Mouse (Mus musculus): ENCODE results near the gene Cdkl5. TPM values are rescaled to one million over a fixed set of nuclear protein-coding genes. Genes with fewer than 3 reads are reported as not detected.

Cdkl5 gene
- polyA plus RNA-seq (2015; fragmentation: Nextera tagmentation; extraction: Ambion mirVana), result 1.9 and 2.5 TPM in 2 replicates

DNA sequence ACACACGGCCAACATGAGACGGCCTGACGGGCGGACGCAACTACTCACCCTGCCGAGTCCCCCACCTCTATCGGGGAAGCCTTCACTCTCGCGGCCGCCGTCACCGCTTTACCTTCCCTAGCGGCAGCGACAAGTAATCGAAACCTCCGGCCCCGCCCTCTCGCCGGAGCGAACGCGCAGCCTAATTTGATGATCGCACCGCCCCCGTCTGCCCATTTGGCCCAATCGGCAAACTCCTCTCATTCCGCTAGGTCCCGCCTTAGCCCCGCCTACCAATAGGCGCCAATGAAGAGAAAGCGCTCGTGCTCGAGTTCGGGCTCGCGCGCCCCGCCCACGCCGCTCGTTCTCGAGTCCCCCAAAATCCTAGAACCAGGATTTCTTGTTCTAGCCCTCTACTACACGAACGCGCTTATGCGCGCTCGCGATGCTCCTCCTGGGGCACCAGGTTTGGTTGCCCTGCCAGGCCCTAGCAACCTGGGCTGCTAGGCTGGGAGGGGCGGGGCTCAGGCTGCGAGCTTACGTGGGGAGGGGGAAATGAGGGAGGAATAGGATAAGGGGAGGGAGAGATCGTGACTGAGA is at the start of gene Cdkl5:
TSS of gene Cdkl5 (minus strand) at position 162 of the 579 bp plus-strand sequence.
- peak; percentile 96 for ATAC-seq (ENCODE audit: low FRiP score, low TSS enrichment)

DNA sequence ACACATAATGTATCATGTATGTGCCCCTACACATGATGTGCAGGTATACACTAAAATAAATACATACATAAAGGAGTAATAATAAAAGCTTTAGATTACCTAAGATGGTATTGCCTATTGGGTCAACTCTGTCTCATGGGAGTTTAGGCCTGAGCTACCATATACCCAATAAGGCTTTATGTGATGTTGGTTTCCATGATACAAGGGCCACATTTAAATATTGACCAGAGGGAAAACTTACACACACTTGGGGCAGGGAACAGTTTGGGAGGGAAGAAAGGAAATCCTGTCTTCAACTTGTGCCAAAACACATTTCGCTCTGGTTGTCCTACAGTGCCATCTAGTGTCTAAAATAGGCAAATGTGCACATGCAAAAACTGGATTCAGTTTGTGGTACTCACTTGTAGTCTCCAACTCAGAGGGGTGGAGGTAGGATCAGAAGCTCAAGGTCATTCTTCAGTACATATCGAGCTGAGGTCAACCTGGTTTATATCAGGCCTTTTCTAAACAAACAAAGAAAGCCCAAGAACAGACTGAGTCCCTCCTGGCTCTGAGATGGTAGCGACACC is 38.8 kb upstream of the Cdkl5 start:
- Histone ChIP-seq H3K4me2 (replicated peaks; ENCODE audit: low read depth, low read length) (no peak overlapping the region), H3K4me3 (ENCODE audit: low read length) (no peak overlapping the region), H3K36me3 (ENCODE audit: insufficient read depth, low read length) (no peaks in the 10 kb centered on the region), H3K27me3 (ENCODE audit: insufficient read depth, low read length) (peaks cover 8% of the 10 kb centered on the region; the same call in 1 of the 2 replicates), H3K4me1 (ENCODE audit: insufficient read depth, low read length) (no peaks in the 10 kb centered on the region), H3K9ac (replicated peaks; ENCODE audit: low read length) (no peak overlapping the region), H3K27ac (ENCODE audit: low read length) (no peak overlapping the region), H3K9me3 (ENCODE audit: low read length) (no peaks in the 10 kb centered on the region)
- no peak for ATAC-seq (ENCODE audit: low FRiP score, low TSS enrichment)
- WGBS, result 44% methylated on average over 3 of the region's 3 CpGs

More for the DNA sequence above, at the start of gene Cdkl5:
- 25% methylated on average over 53 of the region's 53 CpGs for WGBS
- Histone ChIP-seq H3K4me3 (ENCODE audit: low read length) (peak within 1 kb of the TSS; percentile 65), H3K27me3 (ENCODE audit: insufficient read depth, low read length) (peaks cover 14% of the 10 kb centered on the region; the same call in 1 of the 2 replicates), H3K4me2 (replicated peaks; ENCODE audit: low read depth, low read length) (peak within 1 kb of the TSS; percentile 60), H3K36me3 (ENCODE audit: insufficient read depth, low read length) (no peaks in the 10 kb centered on the region), H3K27ac (ENCODE audit: low read length) (peak within 1 kb of the TSS; percentile 44), H3K4me1 (ENCODE audit: insufficient read depth, low read length) (0 out of 2 replicates have a peak, but pooled peaks cover 2% of the 10 kb centered on the region), H3K9me3 (ENCODE audit: low read length) (no peaks in the 10 kb centered on the region), H3K9ac (replicated peaks; ENCODE audit: low read length) (peak within 1 kb of the TSS; percentile 71)

DNA sequence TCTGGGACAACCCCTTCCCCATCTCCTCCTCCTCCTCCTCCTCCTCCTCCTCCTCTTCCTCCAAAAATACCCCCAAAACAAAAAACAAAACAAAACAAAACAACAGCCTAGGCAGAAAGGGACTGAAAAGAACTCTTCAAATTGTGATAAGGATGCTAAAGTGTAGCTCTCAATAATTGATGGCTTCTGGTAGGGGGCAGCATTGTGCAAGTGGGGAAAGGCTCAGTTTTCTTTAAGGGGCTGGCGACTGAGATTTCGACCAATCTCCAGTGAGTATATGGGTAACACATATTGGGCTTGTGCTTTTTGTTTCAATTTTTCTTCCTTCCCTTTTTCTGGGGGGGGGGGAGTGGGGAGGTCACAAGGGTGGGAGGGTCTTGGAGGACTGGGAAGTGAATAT is 37.9 kb upstream of the Cdkl5 start:
- Histone ChIP-seq H3K4me3 (ENCODE audit: low read length) (no peak overlapping the region), H3K36me3 (ENCODE audit: insufficient read depth, low read length) (no peaks in the 10 kb centered on the region), H3K27ac (ENCODE audit: low read length) (no peak overlapping the region), H3K27me3 (ENCODE audit: insufficient read depth, low read length) (peaks cover 8% of the 10 kb centered on the region; the same call in 1 of the 2 replicates), H3K4me1 (ENCODE audit: insufficient read depth, low read length) (no peaks in the 10 kb centered on the region), H3K9me3 (ENCODE audit: low read length) (no peaks in the 10 kb centered on the region), H3K9ac (replicated peaks; ENCODE audit: low read length) (no peak overlapping the region), H3K4me2 (replicated peaks; ENCODE audit: low read depth, low read length) (no peak overlapping the region)
- ATAC-seq (ENCODE audit: low FRiP score, low TSS enrichment), result no peak
- WGBS, result 44% methylated on average over 2 of the region's 2 CpGs

DNA sequence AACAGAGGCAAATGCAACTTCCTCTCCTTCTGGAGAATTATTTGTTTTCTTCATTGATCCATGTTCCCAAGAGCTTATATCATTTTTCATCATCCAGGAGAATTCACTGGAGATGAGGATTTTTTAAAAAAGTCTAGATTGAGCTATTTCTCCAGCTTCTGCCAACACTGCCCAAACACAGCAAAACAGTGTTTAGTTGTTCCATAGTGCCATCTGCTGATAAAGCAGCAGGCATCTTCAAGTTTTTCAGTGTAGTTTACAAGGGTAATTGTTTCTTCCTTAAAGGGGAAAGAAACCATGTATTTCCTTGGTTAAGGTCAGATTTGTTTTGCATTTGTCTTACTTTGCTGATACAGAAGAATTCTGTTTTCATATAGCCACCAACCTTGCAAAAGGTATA is 35.7 kb upstream of the Cdkl5 start:
- H3K4me2 ChIP-seq (replicated peaks; ENCODE audit: low read depth, low read length), result no peak overlapping the region
- ATAC-seq (ENCODE audit: low FRiP score, low TSS enrichment), result no peak
- peaks cover 8% of the 10 kb centered on the region; the same call in 1 of the 2 replicates for H3K27me3 ChIP-seq (ENCODE audit: insufficient read depth, low read length)
- H3K4me1 ChIP-seq (ENCODE audit: insufficient read depth, low read length), result no peaks in the 10 kb centered on the region
- no peaks in the 10 kb centered on the region for H3K36me3 ChIP-seq (ENCODE audit: insufficient read depth, low read length)
- H3K9me3 ChIP-seq (ENCODE audit: low read length), result no peaks in the 10 kb centered on the region
- no peak overlapping the region for H3K4me3 ChIP-seq (ENCODE audit: low read length)
- H3K9ac ChIP-seq (replicated peaks; ENCODE audit: low read length), result no peak overlapping the region
- no peak overlapping the region for H3K27ac ChIP-seq (ENCODE audit: low read length)

DNA sequence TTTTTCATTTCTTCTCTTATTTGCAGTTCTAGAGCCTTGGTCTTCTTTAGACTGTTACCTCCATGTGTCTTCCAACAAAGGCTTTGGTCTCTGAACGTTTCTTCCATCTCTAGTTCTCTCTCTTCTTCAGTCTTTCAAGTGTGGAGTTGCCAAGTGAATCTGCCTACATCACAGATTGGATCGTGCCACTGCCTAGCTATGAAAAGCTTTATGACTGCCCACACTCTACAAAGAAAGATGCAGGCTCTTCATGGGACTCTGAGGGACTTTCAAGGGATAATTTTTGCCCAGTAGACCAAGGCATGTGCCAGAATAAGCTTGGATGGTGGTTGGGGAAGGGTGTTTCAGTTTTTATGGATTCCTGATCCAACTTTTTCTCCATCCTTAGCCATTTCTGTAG is 30.0 kb upstream of the Cdkl5 start:
- ATAC-seq (ENCODE audit: low FRiP score, low TSS enrichment), result no peak
- Histone ChIP-seq H3K4me1 (ENCODE audit: insufficient read depth, low read length) (no peaks in the 10 kb centered on the region), H3K27me3 (ENCODE audit: insufficient read depth, low read length) (0 out of 2 replicates have a peak, but pooled peaks cover 2% of the 10 kb centered on the region), H3K4me2 (replicated peaks; ENCODE audit: low read depth, low read length) (no peak overlapping the region), H3K4me3 (ENCODE audit: low read length) (no peak overlapping the region), H3K9me3 (ENCODE audit: low read length) (no peaks in the 10 kb centered on the region), H3K27ac (ENCODE audit: low read length) (no peak overlapping the region), H3K36me3 (ENCODE audit: insufficient read depth, low read length) (no peaks in the 10 kb centered on the region), H3K9ac (replicated peaks; ENCODE audit: low read length) (no peak overlapping the region)
- 74% methylated on average over 2 of the region's 2 CpGs for WGBS

DNA sequence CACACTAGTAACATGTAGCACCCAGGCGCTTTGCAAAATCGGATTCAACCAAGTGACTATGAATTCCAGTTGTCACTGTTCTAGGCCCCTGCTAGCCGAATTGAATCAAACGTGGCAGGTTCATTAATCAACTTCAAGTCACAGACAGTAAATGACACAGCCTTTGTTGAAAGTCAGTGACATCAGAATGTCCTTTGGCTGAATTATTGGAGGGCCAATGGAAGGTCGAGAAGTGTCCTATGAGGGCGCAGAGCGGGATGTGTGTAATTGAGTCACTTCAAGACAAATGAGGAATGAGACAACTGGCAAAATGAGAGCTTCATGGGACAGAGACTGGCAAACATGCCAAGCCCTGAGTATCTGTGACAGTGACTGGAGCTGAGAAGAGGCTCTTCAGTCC is 27.0 kb upstream of the Cdkl5 start:
- Histone ChIP-seq H3K9me3 (ENCODE audit: low read length) (no peaks in the 10 kb centered on the region), H3K4me2 (replicated peaks; ENCODE audit: low read depth, low read length) (no peak overlapping the region), H3K27me3 (ENCODE audit: insufficient read depth, low read length) (no peaks in the 10 kb centered on the region; the same call in 1 of the 2 replicates), H3K36me3 (ENCODE audit: insufficient read depth, low read length) (no peaks in the 10 kb centered on the region), H3K27ac (ENCODE audit: low read length) (no peak overlapping the region), H3K4me1 (ENCODE audit: insufficient read depth, low read length) (no peaks in the 10 kb centered on the region), H3K9ac (replicated peaks; ENCODE audit: low read length) (no peak overlapping the region), H3K4me3 (ENCODE audit: low read length) (no peak overlapping the region)
- ATAC-seq (ENCODE audit: low FRiP score, low TSS enrichment), result no peak
- 78% methylated on average over 7 of the region's 7 CpGs for WGBS

DNA sequence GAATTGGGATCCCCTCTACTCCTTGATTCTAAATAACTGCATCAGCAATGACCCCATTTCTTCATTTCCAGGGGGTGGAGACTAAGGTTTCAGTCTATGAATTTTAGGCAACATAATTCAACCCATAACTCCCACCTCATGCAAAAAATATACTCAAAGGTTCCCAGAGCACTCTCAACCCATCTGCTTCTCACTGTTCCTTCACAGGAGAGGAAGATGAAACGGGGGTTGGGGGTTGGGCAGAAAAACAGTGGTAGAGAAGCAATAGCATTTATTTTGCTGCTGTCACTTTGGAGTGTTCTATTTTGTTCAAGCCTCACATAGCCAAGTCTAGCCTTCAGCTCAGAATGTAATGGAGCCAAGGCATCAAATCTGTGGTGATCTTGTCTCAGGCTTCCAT is 23.7 kb upstream of the Cdkl5 start:
- Histone ChIP-seq H3K4me2 (replicated peaks; ENCODE audit: low read depth, low read length) (no peak overlapping the region), H3K9me3 (ENCODE audit: low read length) (no peaks in the 10 kb centered on the region), H3K27me3 (ENCODE audit: insufficient read depth, low read length) (no peaks in the 10 kb centered on the region; the same call in 1 of the 2 replicates), H3K4me3 (ENCODE audit: low read length) (no peak overlapping the region), H3K36me3 (ENCODE audit: insufficient read depth, low read length) (no peaks in the 10 kb centered on the region), H3K27ac (ENCODE audit: low read length) (no peak overlapping the region), H3K9ac (replicated peaks; ENCODE audit: low read length) (no peak overlapping the region), H3K4me1 (ENCODE audit: insufficient read depth, low read length) (no peaks in the 10 kb centered on the region)
- 71% methylated on average over 1 of the region's 1 CpGs for WGBS
- no peak for ATAC-seq (ENCODE audit: low FRiP score, low TSS enrichment)

DNA sequence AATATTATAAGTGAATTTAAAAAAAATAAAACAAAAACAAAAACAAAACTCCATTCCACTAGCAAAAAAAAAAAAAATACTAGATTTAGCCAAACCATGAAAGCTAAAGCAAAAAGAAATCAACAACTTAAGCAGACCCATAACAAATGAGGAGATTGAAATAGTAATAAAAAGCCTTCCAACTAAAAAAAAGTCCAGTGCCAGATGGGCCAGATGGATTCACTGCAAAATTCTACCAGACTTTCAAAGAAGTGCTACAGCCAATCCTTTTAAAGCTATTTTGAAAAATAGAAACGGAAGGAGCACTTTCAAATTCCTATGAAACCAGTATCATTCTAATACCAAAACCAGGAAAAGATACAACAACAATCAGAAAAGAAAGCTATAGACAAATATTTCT is 11.8 kb upstream of the Cdkl5 start:
- ATAC-seq (ENCODE audit: low FRiP score, low TSS enrichment), result no peak
- Histone ChIP-seq H3K27me3 (ENCODE audit: insufficient read depth, low read length) (peaks cover 8% of the 10 kb centered on the region; the same call in 1 of the 2 replicates), H3K9me3 (ENCODE audit: low read length) (no peaks in the 10 kb centered on the region), H3K4me3 (ENCODE audit: low read length) (no peak overlapping the region), H3K9ac (replicated peaks; ENCODE audit: low read length) (no peak overlapping the region), H3K27ac (ENCODE audit: low read length) (no peak overlapping the region), H3K36me3 (ENCODE audit: insufficient read depth, low read length) (no peaks in the 10 kb centered on the region), H3K4me1 (ENCODE audit: insufficient read depth, low read length) (no peaks in the 10 kb centered on the region), H3K4me2 (replicated peaks; ENCODE audit: low read depth, low read length) (no peak overlapping the region)
- WGBS, result 82% methylated on average over 1 of the region's 1 CpGs

DNA sequence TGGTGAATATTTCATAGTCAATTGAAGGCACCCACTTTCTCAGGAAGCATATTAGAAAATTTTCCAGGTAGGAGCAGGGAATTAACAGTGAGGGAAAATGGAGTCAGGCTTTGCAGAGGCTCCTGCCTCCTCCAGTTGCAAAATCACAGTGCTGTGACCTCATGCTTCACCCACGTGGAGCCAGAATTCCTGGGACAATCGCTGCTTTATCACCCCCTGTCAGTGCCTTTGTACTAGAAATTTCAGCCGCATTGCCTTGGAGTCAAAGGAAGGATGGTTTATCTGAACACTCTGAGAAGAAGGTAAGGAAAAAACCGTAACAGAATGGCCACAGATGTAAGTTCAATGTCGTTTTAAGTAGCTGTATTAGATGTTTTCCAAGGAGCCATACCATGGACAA is 1.5 kb upstream of the Cdkl5 start:
- whole genome bisulfite sequencing, result 28% methylated on average over 5 of the region's 5 CpGs
- ATAC-seq (ENCODE audit: low FRiP score, low TSS enrichment), result no peak
- Histone ChIP-seq H3K4me1 (ENCODE audit: insufficient read depth, low read length) (0 out of 2 replicates have a peak, but pooled peaks cover 2% of the 10 kb centered on the region), H3K4me2 (replicated peaks; ENCODE audit: low read depth, low read length) (no peak overlapping the region), H3K27ac (ENCODE audit: low read length) (no peak overlapping the region), H3K4me3 (ENCODE audit: low read length) (no peak overlapping the region), H3K36me3 (ENCODE audit: insufficient read depth, low read length) (no peaks in the 10 kb centered on the region), H3K27me3 (ENCODE audit: insufficient read depth, low read length) (peaks cover 22% of the 10 kb centered on the region; the same call in 1 of the 2 replicates), H3K9me3 (ENCODE audit: low read length) (no peaks in the 10 kb centered on the region), H3K9ac (replicated peaks; ENCODE audit: low read length) (no peak overlapping the region)

DNA sequence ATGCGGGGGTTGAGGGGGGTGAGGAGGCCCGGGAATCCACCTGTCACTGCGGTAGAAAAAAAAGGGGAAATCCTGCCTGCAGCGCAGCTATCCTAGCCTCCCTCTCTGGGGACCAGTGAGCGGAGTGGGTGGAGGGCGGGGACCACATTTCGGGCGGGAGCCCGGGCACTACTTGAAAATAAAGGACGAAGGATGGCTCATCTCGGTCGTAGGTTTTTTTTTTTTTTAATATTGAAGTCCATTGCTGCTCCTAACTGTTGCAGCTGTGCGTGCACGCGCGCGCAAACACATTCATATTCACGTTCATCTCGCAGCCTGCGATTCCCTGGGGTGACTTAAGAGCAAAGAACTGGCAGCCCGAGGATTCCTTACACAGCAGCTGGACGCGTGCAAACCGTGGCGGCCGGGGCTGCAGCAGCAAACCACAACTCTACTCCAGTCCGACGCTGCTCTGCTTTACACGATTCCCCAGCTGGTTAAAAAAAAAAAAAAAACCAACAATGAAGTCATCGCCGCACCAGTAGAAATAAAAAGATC is 695 bp upstream of the Cdkl5 start:
- ATAC-seq (ENCODE audit: low FRiP score, low TSS enrichment), result peak; percentile 72
- no peaks in the 10 kb centered on the region for H3K9me3 ChIP-seq (ENCODE audit: low read length)
- 25% methylated on average over 31 of the region's 31 CpGs for WGBS
- H3K4me3 ChIP-seq (ENCODE audit: low read length), result peak overlapping the region; percentile 65
- 0 out of 2 replicates have a peak, but pooled peaks cover 2% of the 10 kb centered on the region for H3K4me1 ChIP-seq (ENCODE audit: insufficient read depth, low read length)
- peak overlapping the region; percentile 48 for H3K9ac ChIP-seq (replicated peaks; ENCODE audit: low read length)
- peak overlapping the region; percentile 36; the same call in 1 of the 2 replicates for H3K27ac ChIP-seq (ENCODE audit: low read length)
- no peaks in the 10 kb centered on the region for H3K36me3 ChIP-seq (ENCODE audit: insufficient read depth, low read length)
- H3K27me3 ChIP-seq (ENCODE audit: insufficient read depth, low read length), result peaks cover 17% of the 10 kb centered on the region; the same call in 1 of the 2 replicates
- H3K4me2 ChIP-seq (replicated peaks; ENCODE audit: low read depth, low read length), result peak overlapping the region; percentile 53
